Mouse (Mus musculus): ENCODE data around the gene Gpr22.

GRCm38 (mm10) chr12:31755885-31756755 is 42.4 kb upstream of the Gpr22 start:
- no peak for TF ChIP-seq CTCF (IDR thresholded peaks at IDR 0.05; ENCODE audit: borderline replicate concordance, insufficient read depth, low read depth, low read length)
- TF ChIP-seq POLR2A (IDR thresholded peaks at IDR 0.05; ENCODE audit: borderline replicate concordance, insufficient read depth, low read length): no peak

All from cerebellum, adult 2 months (tissue).